Mouse (Mus musculus) spleen, embryonic (tissue): ENCODE measurements around the gene Barx1.

Experiments
- CTCF ChIA-PET: fragments of 350-600 bp; sonication (Branson Sonifier 250); formaldehyde crosslinking; loops from one replicate; lab custom pipeline; 2022; lab: Charles Lee

Gene Barx1

GRCm38 (mm10) chr13:48706385-48706951 is 43.7 kb downstream of the Barx1 start:
- CTCF ChIA-PET: no interaction called here

- CTCF ChIA-PET: no interaction called here
Observed at GRCm38 (mm10) chr13:48712675-48713074, 49.9 kb downstream of the Barx1 start.

GRCm38 (mm10) chr13:48716075-48716474 is 53.3 kb downstream of the Barx1 start:
- CTCF ChIA-PET: no interaction called here
